8 mouse cellular contexts compared by ENCODE assay signal in the genomic region with DNA sequence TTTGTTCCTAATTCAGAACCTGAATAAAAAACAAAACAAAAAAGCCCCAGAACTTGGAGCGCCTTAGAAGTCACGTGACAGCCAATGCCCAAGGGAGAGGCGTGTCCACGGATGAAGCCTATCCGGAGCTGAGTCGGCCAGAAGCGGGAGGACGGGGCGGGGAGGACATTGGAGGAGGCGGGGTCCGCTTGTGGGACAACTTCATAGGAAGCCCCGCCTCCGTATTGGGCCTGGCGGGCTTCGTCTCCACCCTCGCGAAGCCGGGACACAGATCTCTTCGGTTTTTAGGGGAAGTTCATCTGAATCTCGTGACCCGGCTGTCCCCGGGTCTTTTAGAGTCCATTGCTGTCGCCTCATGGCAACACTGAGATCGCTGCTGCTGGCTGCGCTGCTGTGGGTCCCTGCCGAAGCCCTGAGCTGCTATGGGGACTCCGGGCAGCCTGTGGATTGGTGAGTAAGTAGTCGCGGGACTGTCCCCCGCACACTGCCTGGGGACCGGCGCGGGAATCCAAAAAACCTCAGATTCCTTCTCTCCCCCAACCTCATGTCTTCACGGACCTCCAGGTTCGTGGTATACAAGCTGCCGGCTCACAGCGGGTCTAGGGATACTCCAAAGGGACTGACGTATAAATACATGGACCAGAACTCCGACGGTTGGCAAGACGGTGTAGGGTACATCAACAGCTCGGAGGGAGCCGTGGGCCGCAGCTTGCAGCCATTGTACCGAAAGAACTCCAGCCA. TPM values are rescaled to one million over a fixed set of nuclear protein-coding genes. Genes with fewer than 3 reads are reported as not detected.
A peak's percentile ranks its signal among the peaks of the same experiment; 100 is the strongest.
DNase-seq lines count a peak whose midpoint lies in the region; ATAC-seq and TF ChIP-seq lines count a peak whose summit lies in the region.

A gene (plus strand): TSS at position 140 of the 741 bp plus-strand sequence.

- ATAC-seq in megakaryocyte progenitor cell, adult 5-6 weeks (replicated peaks; ENCODE audit: poor library complexity): peak; percentile 85

- H3K4me3 ChIP-seq in cortical plate, adult 2 months (ENCODE audit: insufficient read depth, low read length): peak within 1 kb of the TSS; percentile 30

- peak; percentile 99 for DNase-seq in ZHBTc4 (ENCODE audit: low read depth, low spot score)
- DNase-seq in gastrocnemius, adult 8-10 months (ENCODE audit: low spot score in 2 of 2): peak; percentile 96 to 98
- DNase-seq in hindlimb bud, embryonic 11.5 days (ENCODE audit: extremely low spot score, low read depth, low spot score): peak; percentile 84
- peak; percentile 79 to 87 for DNase-seq in left cerebral cortex, adult 9 months (ENCODE audit: low spot score in 2 of 2)
- DNase-seq in right cerebral cortex, postnatal 14 days: peak; percentile 82
- peak; percentile 94 to 97 for DNase-seq in urinary bladder, postnatal 36 days (ENCODE audit: low spot score in 2 of 2)

- H3K27ac ChIP-seq in cortical plate, adult 2 months (ENCODE audit: insufficient read depth, low read length): no peak within 1 kb of the TSS

- no peak for TF ChIP-seq CTCF in cortical plate, adult 2 months (IDR thresholded peaks at IDR 0.05; ENCODE audit: extremely low read depth, insufficient read depth, low read length)

- peaks cover 2% of the 10 kb centered on the region; the same call in 1 of the 2 replicates for H3K4me1 ChIP-seq in cortical plate, adult 2 months (ENCODE audit: control insufficient read depth, insufficient read depth, low read length)

- TF ChIP-seq POLR2A in cortical plate, adult 2 months (IDR thresholded peaks at IDR 0.05; ENCODE audit: extremely low read depth, insufficient read depth, low read length): no peak

RNA-seq across cellular contexts. Expression of the gene that starts here (rescaled TPM):
- polyA plus RNA-seq in cortical plate, adult 2 months (2012; rRNA removed): 6.1 and 6.7 TPM in 2 replicates
- 1 to 10 TPM; 3.7 to 8.0 (median 6.1) TPM for total RNA-seq in gastrocnemius, adult 8-10 months (2022)
- 16.8 and 23.7 TPM in 2 replicates for total RNA-seq in megakaryocyte progenitor cell, adult 5-6 weeks (2015)
- 52.7 and 73.5 TPM in 2 replicates for total RNA-seq in megakaryocyte progenitor cell, adult 5-6 weeks (2017)
